Mouse (Mus musculus) hindbrain, postnatal 0 days (tissue): Measurements from ENCODE around the gene Rab20. TPM values are rescaled to one million over a fixed set of nuclear protein-coding genes. Genes with fewer than 3 reads are reported as not detected.
"Not testable (repeated sequence)": the region's sequence is repeated elsewhere in the genome, so short reads cannot be mapped to it uniquely, and the experiment has no call there.

Experiments
- ATAC-seq: fragments of 200-750 bp; cut with Nextera tagmentation; 2 replicates; pipeline ENCODE4 v1.8.0; 2017; ENCODE audit warnings: mild to moderate bottlenecking, moderate TSS enrichment, moderate library complexity
- DNase-seq: peaks from one replicate; pipeline ENCODE4 v3.0.0-alpha.2; 2015; ENCODE audit warnings: low spot score
- H3K27ac ChIP-seq: fragments of 300-500 bp; sonication (generic); 2 replicates; pipeline ENCODE4 v1.5.1; 2014; ENCODE audit warnings: mild to moderate bottlenecking
- H3K27me3 ChIP-seq: fragments of 300-500 bp; sonication (generic); 2 replicates; pipeline ENCODE4 v1.6.1; 2014; ENCODE audit warnings: low read length, mixed read lengths; ENCODE audit not compliant: insufficient read depth
- H3K36me3 ChIP-seq: fragments of 300-500 bp; sonication (generic); 2 replicates; pipeline ENCODE4 v1.6.1; 2014; ENCODE audit warnings: low read length, mixed read lengths; ENCODE audit not compliant: insufficient read depth
- H3K4me1 ChIP-seq: fragments of 300-500 bp; sonication (generic); 2 replicates; pipeline ENCODE4 v1.6.1; 2014; ENCODE audit warnings: antibody characterized with exemption, low read length, mixed read lengths; ENCODE audit not compliant: insufficient read depth
- H3K4me2 ChIP-seq: fragments of 300-500 bp; sonication (generic); 2 replicates; pipeline ENCODE4 v1.6.1; 2014; ENCODE audit warnings: low read depth, mild to moderate bottlenecking, low read length, moderate library complexity, mixed read lengths
- H3K4me3 ChIP-seq: fragments of 300-500 bp; sonication (generic); 2 replicates; pipeline ENCODE4 v1.5.1; 2014; ENCODE audit warnings: low read length
- H3K9ac ChIP-seq: fragments of 300-500 bp; sonication (generic); replicated peaks from 2 replicates; pipeline ENCODE4 v1.6.1; 2014; ENCODE audit warnings: mild to moderate bottlenecking, low read length, moderate library complexity, mixed read lengths
- H3K9me3 ChIP-seq: fragments of 300-500 bp; sonication (generic); 2 replicates; pipeline ENCODE4 v1.6.1; 2016; ENCODE audit warnings: low read length, mixed read lengths
- CTCF ChIP-seq: IDR thresholded peaks from 2 replicates; pipeline ENCODE4 v1.5.1; 2016; ENCODE audit warnings: antibody characterized with exemption, control low read depth, low read depth
- WGBS: fragments of 180-500 bp; shearing (Covaris S2); extraction: QIAGEN DNeasy Blood & Tissue Kit; methylation state at CpG from one replicate; pipeline ENCODE4 v1.1.7; 2014; 5-methylcytosine and 5-hydroxymethylcytosine counted together
- polyA plus RNA-seq: library from polyadenylated mRNA; unstranded; fragments of >200 nt; fragmentation: Nextera tagmentation; extraction: Ambion mirVana; gene quantifications from 2 replicates; pipeline ENCODE4 v1.2.1, GENCODE M21; 2015
- total RNA-seq: library from RNA; depleted of rRNA; stranded (reverse); fragments of >200 nt; gene quantifications from 2 replicates; pipeline ENCODE4 v1.2.3, GENCODE M21; 2014

The Rab20 gene
- total and polyA plus RNA-seq, 2 experiments from 2014 or later: 2.2 to 4.7 TPM

DNA sequence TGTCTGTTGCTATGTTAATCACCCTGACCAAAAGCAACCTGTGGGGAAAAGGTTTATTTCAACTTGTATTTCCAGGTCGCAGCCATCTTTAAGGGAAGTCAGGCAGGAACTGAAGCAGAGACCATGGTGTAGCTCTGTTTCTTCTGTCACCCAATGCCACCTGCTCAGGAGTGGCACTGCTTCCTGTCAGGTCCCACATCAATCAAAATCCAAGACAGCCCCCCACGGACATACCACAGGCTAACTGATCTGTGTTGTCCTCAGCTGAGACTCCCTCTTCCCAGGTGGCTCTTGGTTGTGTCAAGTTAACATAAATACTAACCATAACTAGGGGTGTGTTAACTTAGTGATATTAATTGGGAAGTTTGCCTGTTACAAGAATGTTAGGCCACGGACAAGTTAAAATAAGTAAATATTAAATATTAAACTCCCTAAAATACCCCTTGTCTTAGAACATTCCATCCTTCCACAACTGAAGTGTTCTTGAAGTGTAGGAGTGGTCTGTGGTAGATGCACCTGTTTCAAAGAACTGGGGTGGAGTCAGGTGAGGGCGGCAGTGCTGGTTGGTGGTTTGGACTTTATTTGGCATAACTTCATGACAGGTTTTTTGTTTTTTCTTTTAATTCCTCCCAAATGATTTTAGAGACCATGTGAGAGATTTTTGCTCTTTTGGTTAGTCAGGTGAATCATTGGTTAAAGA is 20.4 kb upstream of the Rab20 start:
- H3K27me3 ChIP-seq: no peaks in the 10 kb centered on the region
- no peak overlapping the region for H3K4me2 ChIP-seq
- H3K9ac ChIP-seq: no peak overlapping the region
- WGBS: 91% methylated on average over 4 of the region's 4 CpGs
- H3K27ac ChIP-seq: no peak overlapping the region
- peaks cover 14% of the 10 kb centered on the region for H3K4me1 ChIP-seq
- DNase-seq: no peak
- ATAC-seq: no peak
- H3K4me3 ChIP-seq: no peak overlapping the region
- TF ChIP-seq CTCF: no peak
- no peaks in the 10 kb centered on the region for H3K9me3 ChIP-seq
- H3K36me3 ChIP-seq: peaks cover 8% of the 10 kb centered on the region; the same call in 1 of the 2 replicates

- TF ChIP-seq CTCF: no peak
- Histone ChIP-seq H3K4me2 (peak overlapping the region; percentile 73), H3K4me1 (peaks cover 14% of the 10 kb centered on the region), H3K9ac (peak overlapping the region; percentile 91; the same call in 1 of the 2 replicates), H3K36me3 (0 out of 2 replicates have a peak, but pooled peaks cover under 1% of the 10 kb centered on the region), H3K4me3 (peak overlapping the region; percentile 90), H3K27ac (peak overlapping the region; percentile 89; the same call in 1 of the 2 replicates), H3K27me3 (no peaks in the 10 kb centered on the region), H3K9me3 (no peaks in the 10 kb centered on the region)
- no peak for DNase-seq
- 80% methylated on average over 12 of the region's 12 CpGs for WGBS
- no peak for ATAC-seq
Observed at GRCm38 (mm10) chr8:11498281-11498680, 19.8 kb upstream of the Rab20 start.

DNA sequence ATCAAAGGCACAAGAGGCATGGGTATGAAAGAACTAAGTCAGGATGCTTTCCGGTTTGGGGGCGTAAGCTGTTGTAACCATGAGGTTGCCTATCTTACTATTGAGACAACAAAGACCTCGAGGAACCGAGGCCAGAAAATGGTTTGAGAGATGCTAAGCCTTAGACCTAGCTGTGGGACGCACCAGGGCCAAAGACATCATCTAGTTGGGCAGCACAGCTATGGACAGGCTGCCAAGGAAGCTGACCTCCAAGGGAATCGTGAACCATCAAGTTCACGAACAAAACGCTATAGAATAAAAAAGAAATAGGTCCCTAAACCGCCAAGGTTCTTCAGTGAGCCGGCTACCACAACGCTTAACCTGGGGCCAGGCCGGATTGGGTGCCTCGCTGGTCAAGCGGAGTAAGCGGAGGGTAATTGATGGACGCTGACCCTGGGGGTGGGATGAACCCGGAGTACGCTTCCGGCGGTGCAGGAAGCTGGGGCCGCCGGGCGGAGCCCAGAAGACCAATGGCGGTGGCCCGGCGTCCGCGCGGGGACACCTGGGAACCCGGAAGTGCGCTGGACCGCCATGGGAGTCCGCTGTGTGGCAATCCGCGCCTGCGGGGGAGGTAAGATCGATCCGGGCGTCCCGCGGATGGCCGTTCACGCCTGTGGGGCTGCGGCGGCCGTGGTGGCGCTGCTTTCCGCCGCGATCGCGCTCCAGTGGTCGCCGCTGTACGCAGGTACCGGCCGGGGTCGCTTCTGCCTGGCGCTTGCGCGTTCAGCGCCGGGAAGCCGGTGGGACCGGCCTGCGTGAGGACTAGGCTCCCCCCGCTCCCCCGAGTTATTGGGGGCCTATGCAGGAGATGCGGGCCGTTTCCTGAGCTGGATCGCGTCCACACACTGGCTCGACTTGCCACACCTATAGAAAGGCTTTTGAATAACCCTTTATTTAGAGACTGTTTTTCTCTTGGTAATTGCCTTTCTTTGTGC is 18.8 kb upstream of the Rab20 start, which contains the start of gene Naxd:
Naxd (plus strand) TSS at position 490 of the 974 bp plus-strand sequence.
- Histone ChIP-seq H3K27me3 (no peaks in the 10 kb centered on the region), H3K9ac (peak within 1 kb of the TSS; percentile 91), H3K36me3 (no peaks in the 10 kb centered on the region), H3K4me3 (peak within 1 kb of the TSS; percentile 90), H3K4me2 (peak within 1 kb of the TSS; percentile 73), H3K4me1 (peaks cover 14% of the 10 kb centered on the region), H3K27ac (peak within 1 kb of the TSS; percentile 89), H3K9me3 (no peaks in the 10 kb centered on the region)
- ATAC-seq: peak; percentile 98
- WGBS: 4% methylated on average over 52 of the region's 73 CpGs
- DNase-seq: peak; percentile 96
- no peak for TF ChIP-seq CTCF

DNA sequence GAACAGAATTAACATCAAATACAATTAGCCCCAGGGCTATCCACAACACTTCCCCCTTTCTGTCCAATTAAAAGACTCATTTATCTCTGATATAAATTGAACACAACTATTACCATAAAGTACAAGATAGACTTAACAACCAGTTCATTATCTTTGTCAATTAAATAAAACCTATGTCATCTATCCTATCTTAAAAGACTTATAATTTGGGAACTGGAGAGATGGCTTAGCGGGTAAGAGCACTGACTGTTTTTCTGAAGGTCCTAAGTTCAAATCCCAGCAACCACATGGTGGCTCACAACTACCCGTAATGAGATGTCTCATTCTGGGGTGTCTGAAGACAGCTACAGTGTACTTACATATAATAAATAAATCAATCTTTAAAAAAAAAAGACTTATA is 13.8 kb upstream of the Rab20 start:
- ATAC-seq, H3K27me3 ChIP-seq, H3K36me3 ChIP-seq, DNase-seq, H3K4me3 ChIP-seq, H3K9ac ChIP-seq, H3K4me2 ChIP-seq, H3K9me3 ChIP-seq, H3K4me1 ChIP-seq, H3K27ac ChIP-seq: not testable (repeated sequence)
- 82% methylated on average over 2 of the region's 2 CpGs for WGBS

DNA sequence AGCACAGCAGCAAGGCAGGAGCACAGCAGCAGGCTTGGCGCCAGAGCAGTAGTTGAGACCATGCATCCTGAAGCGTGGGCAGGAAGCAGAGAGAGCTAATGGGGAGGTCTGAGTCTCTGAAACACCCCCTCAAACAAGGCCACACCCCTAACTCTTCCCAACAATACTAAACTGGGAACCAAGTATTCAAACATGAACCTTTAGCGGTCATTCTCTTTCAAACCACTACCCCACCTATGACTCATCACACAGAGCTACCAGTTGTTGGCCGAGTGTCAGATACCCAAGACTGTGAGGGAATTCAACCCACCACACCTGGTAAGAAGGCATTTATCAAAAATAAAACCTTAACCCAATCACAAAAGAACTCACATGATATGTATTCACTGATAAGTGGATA is 8.7 kb upstream of the Rab20 start:
- no peaks in the 10 kb centered on the region for H3K27me3 ChIP-seq
- no peak for TF ChIP-seq CTCF
- no peak overlapping the region for H3K4me2 ChIP-seq
- no peak overlapping the region for H3K27ac ChIP-seq
- WGBS: 79% methylated on average over 4 of the region's 4 CpGs
- H3K9ac ChIP-seq: no peak overlapping the region
- H3K4me3 ChIP-seq: no peak overlapping the region
- H3K36me3 ChIP-seq: no peaks in the 10 kb centered on the region
- ATAC-seq: no peak
- no peak for DNase-seq
- H3K9me3 ChIP-seq: no peaks in the 10 kb centered on the region
- no peaks in the 10 kb centered on the region for H3K4me1 ChIP-seq

DNA sequence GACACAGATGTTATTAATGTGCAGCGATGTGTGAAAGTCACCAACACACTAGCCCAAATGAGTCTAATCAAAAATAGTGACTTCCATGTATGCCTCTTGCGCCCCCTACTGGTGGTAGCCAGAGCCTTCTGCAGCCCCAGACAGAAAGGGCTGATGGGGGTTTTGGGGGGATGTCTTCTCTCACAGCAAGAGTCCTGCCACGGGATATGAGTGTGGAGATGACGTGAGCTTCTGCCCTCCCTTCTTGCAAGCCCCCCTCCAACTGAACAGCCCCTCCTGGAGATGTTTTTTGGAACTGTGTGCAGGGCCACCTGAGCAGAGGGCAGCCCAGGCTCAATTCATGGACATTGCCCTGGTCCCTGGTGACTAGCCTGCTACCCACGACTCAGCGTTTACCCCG is 7.6 kb upstream of the Rab20 start:
- TF ChIP-seq CTCF: peak; percentile 92
- no peaks in the 10 kb centered on the region; the same call in 1 of the 2 replicates for H3K27me3 ChIP-seq
- H3K9me3 ChIP-seq: no peaks in the 10 kb centered on the region
- ATAC-seq: peak; percentile 67; the same call in 1 of the 2 replicates
- H3K9ac ChIP-seq: no peak overlapping the region
- no peaks in the 10 kb centered on the region for H3K36me3 ChIP-seq
- peak; percentile 84 for DNase-seq
- no peak overlapping the region for H3K27ac ChIP-seq
- whole genome bisulfite sequencing: 25% methylated on average over 7 of the region's 7 CpGs
- no peaks in the 10 kb centered on the region for H3K4me1 ChIP-seq
- H3K4me2 ChIP-seq: no peak overlapping the region
- H3K4me3 ChIP-seq: no peak overlapping the region
